Mouse (Mus musculus) megakaryocyte, embryonic 14.5 days (primary cell): ENCODE measurements around the gene Plekhg3.

Experiments used
- FLI1 ChIP-seq: IDR thresholded peaks from 2 replicates; pipeline ENCODE4 v1.6.1; 2012; ENCODE audit warnings: low read length, inconsistent platforms, mixed read lengths
- GATA1 ChIP-seq: IDR thresholded peaks from 3 replicates; pipeline ENCODE4 v1.6.1; 2012; ENCODE audit warnings: mixed read lengths, low read length, inconsistent platforms, borderline replicate concordance

GRCm38 (mm10) chr12:76518909-76519842 lies 11.5 kb upstream of the Plekhg3 start:
- no peak for TF ChIP-seq GATA1
- no peak for TF ChIP-seq FLI1
